Mouse (Mus musculus): ENCODE measurements around the gene St3gal2.

GRCm38 (mm10) chr8:110933272-110933671, 13.6 kb downstream of the St3gal2 start:
- TF ChIP-seq CTCF (IDR thresholded peaks at IDR 0.05; ENCODE audit: low read depth) = no peak
- no peak for TF ChIP-seq EP300 (IDR thresholded peaks at IDR 0.05; ENCODE audit: low read depth)
